Mouse (Mus musculus) lung, embryonic 15.5 days (tissue): ENCODE measurements at regions not wholly inside any gene's neighbourhood (a gene's known extent, or its start where the extent isn't known, plus 50 kb on each side); places are given as distances from the start of the nearest gene placed in this dataset.

ENCODE experiments used
- ATAC-seq: fragments of 200-750 bp; cut with Nextera tagmentation; 2 replicates; pipeline ENCODE4 v1.8.0; 2017; ENCODE audit warnings: moderate number of reproducible peaks, borderline replicate concordance; ENCODE audit not compliant: low FRiP score, low TSS enrichment; ENCODE audit errors: extremely low read depth
- H3K27ac ChIP-seq: fragments of 300-500 bp; sonication (generic); 2 replicates; pipeline ENCODE4 v1.5.1; 2015; ENCODE audit warnings: moderate library complexity, mild to moderate bottlenecking, inconsistent platforms
- H3K27me3 ChIP-seq: fragments of 300-500 bp; sonication (generic); 2 replicates; pipeline ENCODE4 v1.6.1; 2015; ENCODE audit warnings: inconsistent platforms
- H3K36me3 ChIP-seq: fragments of 300-500 bp; sonication (generic); 2 replicates; pipeline ENCODE4 v1.6.1; 2015; ENCODE audit warnings: inconsistent platforms
- H3K4me1 ChIP-seq: fragments of 300-500 bp; sonication (generic); 2 replicates; pipeline ENCODE4 v1.6.1; 2015; ENCODE audit warnings: inconsistent platforms
- H3K4me2 ChIP-seq: fragments of 300-500 bp; sonication (generic); 2 replicates; pipeline ENCODE4 v1.6.1; 2015; ENCODE audit warnings: inconsistent platforms, mild to moderate bottlenecking, moderate library complexity
- H3K4me3 ChIP-seq: fragments of 300-500 bp; sonication (generic); 2 replicates; pipeline ENCODE4 v1.5.1; 2015; ENCODE audit warnings: mild to moderate bottlenecking, inconsistent platforms
- H3K9ac ChIP-seq: fragments of 300-500 bp; sonication (generic); 2 replicates; pipeline ENCODE4 v1.6.1; 2015; ENCODE audit warnings: inconsistent platforms
- H3K9me3 ChIP-seq: fragments of 300-500 bp; sonication (generic); 2 replicates; pipeline ENCODE4 v1.6.1; 2016; ENCODE audit warnings: inconsistent platforms
- WGBS: fragments of 180-500 bp; shearing (Covaris S2); methylation state at CpG from one replicate; pipeline ENCODE4 v1.1.7; 2015; 5-methylcytosine and 5-hydroxymethylcytosine counted together

GRCm38 (mm10) chr15:13366606-13367005 lies 193.1 kb upstream of the Cdh6 start:
- Histone ChIP-seq H3K4me2 (no peak overlapping the region), H3K9ac (no peak overlapping the region), H3K9me3 (no peaks in the 10 kb centered on the region), H3K4me3 (no peak overlapping the region), H3K36me3 (no peaks in the 10 kb centered on the region), H3K27me3 (no peaks in the 10 kb centered on the region), H3K4me1 (no peaks in the 10 kb centered on the region), H3K27ac (no peak overlapping the region)
- no peak for ATAC-seq
- 40% methylated on average over 4 of the region's 4 CpGs for WGBS

DNA sequence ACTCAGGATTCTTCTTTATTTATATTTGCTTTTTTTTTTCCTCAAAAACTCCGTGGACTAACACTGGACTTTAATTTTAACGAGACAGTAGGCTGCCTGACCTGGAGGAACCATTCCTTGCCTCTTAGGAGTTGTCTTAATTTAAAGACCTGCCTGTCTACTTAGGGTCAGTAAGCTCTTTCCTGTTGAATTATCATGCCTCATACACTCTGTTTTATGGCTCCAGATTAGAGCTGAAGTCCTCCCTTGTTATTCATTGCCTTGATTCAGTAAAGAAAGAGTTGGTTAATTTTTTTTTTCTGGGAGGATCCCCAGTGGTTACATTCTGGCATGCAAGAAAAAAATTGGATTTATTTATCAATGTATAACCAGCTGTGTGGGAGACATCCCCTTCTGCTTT lies 187.3 kb upstream of the Cdh6 start:
- Histone ChIP-seq H3K4me2 (no peak overlapping the region), H3K9me3 (no peaks in the 10 kb centered on the region), H3K9ac (no peak overlapping the region), H3K36me3 (no peaks in the 10 kb centered on the region), H3K27ac (no peak overlapping the region), H3K4me3 (no peak overlapping the region), H3K4me1 (no peaks in the 10 kb centered on the region), H3K27me3 (no peaks in the 10 kb centered on the region)
- no peak for ATAC-seq
- 26% methylated on average over 2 of the region's 2 CpGs for WGBS

- no peak for ATAC-seq
- no peaks in the 10 kb centered on the region for H3K27me3 ChIP-seq
- no peaks in the 10 kb centered on the region for H3K4me1 ChIP-seq
- no peaks in the 10 kb centered on the region for H3K36me3 ChIP-seq
- no peak overlapping the region for H3K9ac ChIP-seq
- H3K4me2 ChIP-seq = no peak overlapping the region
- H3K9me3 ChIP-seq = no peaks in the 10 kb centered on the region
- H3K27ac ChIP-seq = no peak overlapping the region
- 32% methylated on average over 1 of the region's 1 CpGs for WGBS
- H3K4me3 ChIP-seq = no peak overlapping the region
Observed at GRCm38 (mm10) chr15:13359026-13359425, 185.6 kb upstream of the Cdh6 start.

- Histone ChIP-seq H3K9me3 (no peaks in the 10 kb centered on the region), H3K36me3 (no peaks in the 10 kb centered on the region), H3K4me1 (no peaks in the 10 kb centered on the region), H3K9ac (no peak overlapping the region), H3K27ac (no peak overlapping the region), H3K4me3 (no peak overlapping the region), H3K27me3 (no peaks in the 10 kb centered on the region), H3K4me2 (no peak overlapping the region)
- WGBS = 62% methylated on average over 3 of the region's 3 CpGs
- no peak for ATAC-seq
Observed at GRCm38 (mm10) chr15:13350321-13350720, 176.8 kb upstream of the Cdh6 start.

DNA sequence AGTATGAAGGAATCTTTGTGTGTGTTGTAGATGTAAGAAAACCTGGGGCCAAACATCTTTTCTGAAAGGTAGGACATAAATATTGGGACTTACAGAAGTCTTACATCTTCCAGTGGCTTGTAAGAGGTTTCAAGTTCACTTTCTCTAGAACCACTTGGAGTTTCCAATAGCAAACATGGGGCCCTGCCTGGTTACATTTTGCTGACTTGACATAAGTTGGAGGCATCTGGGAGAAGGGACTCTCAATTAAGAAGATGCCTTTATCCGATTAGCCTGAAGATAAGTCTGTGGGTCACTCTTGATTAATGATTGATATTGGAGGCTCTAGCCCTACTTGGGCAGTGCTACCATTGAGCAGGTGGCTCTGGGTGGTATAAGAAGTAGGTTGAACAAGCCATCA lies 162.9 kb upstream of the Cdh6 start:
- no peaks in the 10 kb centered on the region for H3K4me1 ChIP-seq
- WGBS = 81% methylated on average over 1 of the region's 1 CpGs
- ATAC-seq = no peak

DNA sequence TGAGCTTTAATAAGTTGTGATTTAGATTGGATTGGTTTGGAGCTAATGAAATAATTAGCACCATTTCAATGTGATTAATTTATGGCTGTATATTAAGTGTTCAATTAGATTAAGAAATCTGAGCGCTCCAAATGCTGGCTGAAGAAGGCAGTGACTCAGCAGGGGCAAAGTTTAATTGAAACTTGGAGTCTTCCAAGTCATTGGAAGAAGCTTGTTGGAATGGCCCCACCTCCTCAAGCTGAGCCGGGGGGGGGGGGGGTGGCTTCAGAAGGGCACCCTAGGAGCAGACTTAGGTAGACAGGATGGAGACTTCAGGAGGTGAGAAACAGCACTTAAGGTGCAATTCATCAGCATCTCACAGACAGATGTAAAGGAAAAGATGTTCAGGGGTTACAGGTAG lies 151.0 kb upstream of the Cdh6 start:
- WGBS = 82% methylated on average over 2 of the region's 2 CpGs
- no peak overlapping the region for H3K9ac ChIP-seq
- no peak overlapping the region for H3K27ac ChIP-seq
- no peaks in the 10 kb centered on the region for H3K27me3 ChIP-seq
- no peak overlapping the region for H3K4me2 ChIP-seq
- no peak for ATAC-seq
- H3K4me3 ChIP-seq = no peak overlapping the region
- H3K36me3 ChIP-seq = no peaks in the 10 kb centered on the region
- H3K9me3 ChIP-seq = no peaks in the 10 kb centered on the region
- no peaks in the 10 kb centered on the region for H3K4me1 ChIP-seq

More for the DNA sequence above, 162.9 kb upstream of the Cdh6 start:
- no peak overlapping the region for H3K4me2 ChIP-seq
- no peak overlapping the region for H3K9ac ChIP-seq
- no peak overlapping the region for H3K27ac ChIP-seq
- no peaks in the 10 kb centered on the region for H3K9me3 ChIP-seq
- no peaks in the 10 kb centered on the region for H3K27me3 ChIP-seq
- no peaks in the 10 kb centered on the region for H3K36me3 ChIP-seq
- H3K4me3 ChIP-seq = no peak overlapping the region

DNA sequence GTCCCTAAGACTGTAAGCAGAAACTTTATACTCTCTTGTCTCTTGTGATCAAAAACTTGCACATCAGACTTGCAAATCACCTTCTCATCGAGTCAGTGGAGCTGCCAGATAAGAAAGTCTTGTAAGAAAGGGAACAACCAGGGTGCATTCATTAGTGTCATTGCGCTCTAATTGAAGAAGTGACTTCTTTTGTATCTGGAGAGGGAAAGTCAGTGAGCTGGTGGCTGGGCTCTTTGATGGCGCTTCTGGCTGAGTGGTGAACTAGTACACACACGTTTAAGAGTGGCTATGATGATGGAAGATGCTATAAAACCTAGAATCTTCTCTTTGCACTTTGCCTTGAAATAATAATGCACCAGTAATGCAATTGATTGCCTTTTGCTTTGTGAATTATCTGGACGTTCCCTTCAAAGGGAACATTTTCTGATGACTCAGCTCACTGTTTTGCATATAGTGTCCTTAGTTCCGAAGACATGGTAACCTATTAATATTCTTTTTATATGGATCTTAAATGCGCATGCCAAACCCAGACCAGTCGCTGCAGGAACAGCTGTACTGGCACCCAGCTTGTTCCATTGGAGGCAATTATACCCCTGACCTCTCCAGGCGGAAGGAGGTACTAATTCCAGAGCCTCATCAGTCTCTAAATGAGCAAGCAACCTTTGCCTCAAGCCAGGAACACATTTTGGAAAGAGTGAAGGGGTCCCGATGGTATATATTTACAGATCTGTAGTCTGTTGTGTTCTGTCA lies 147.3 kb upstream of the Cdh6 start:
- ATAC-seq = no peak
- Histone ChIP-seq H3K9me3 (no peaks in the 10 kb centered on the region), H3K36me3 (no peaks in the 10 kb centered on the region), H3K4me3 (no peak overlapping the region), H3K9ac (no peak overlapping the region), H3K27ac (no peak overlapping the region), H3K4me1 (no peaks in the 10 kb centered on the region), H3K27me3 (no peaks in the 10 kb centered on the region), H3K4me2 (no peak overlapping the region)
- WGBS = 72% methylated on average over 10 of the region's 10 CpGs

GRCm38 (mm10) chr15:13304562-13304961 lies 131.1 kb upstream of the Cdh6 start:
- no peaks in the 10 kb centered on the region for H3K4me1 ChIP-seq
- H3K27ac ChIP-seq = no peak overlapping the region
- H3K9me3 ChIP-seq = no peaks in the 10 kb centered on the region
- no peak overlapping the region for H3K4me3 ChIP-seq
- H3K36me3 ChIP-seq = no peaks in the 10 kb centered on the region
- WGBS = 73% methylated on average over 6 of the region's 6 CpGs
- H3K27me3 ChIP-seq = no peaks in the 10 kb centered on the region
- H3K4me2 ChIP-seq = no peak overlapping the region
- no peak overlapping the region for H3K9ac ChIP-seq
- no peak for ATAC-seq

DNA sequence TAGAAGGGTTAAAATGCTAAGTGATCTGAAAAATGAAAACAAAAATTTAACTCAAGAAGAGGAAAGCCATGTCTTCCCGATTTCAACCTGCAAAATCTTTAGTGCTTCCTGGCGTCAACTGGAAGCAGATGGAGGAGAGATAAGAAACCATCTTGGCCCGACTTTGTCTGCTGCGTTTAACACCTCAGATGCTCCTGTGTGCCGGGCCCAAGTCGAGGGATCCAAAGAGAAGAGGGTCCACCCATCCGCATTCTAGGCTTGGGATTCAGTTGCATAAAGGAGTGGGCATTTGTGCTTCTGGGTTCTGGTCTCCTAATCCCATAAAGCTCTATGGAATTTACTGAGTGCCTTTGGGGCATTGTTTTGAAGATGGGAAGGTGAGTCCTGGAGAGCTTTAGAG lies 130.0 kb upstream of the Cdh6 start:
- Histone ChIP-seq H3K9me3 (no peaks in the 10 kb centered on the region), H3K4me3 (no peak overlapping the region), H3K9ac (no peak overlapping the region), H3K27ac (no peak overlapping the region), H3K36me3 (no peaks in the 10 kb centered on the region), H3K27me3 (no peaks in the 10 kb centered on the region), H3K4me2 (no peak overlapping the region), H3K4me1 (no peaks in the 10 kb centered on the region)
- 69% methylated on average over 7 of the region's 7 CpGs for WGBS
- no peak for ATAC-seq

GRCm38 (mm10) chr15:13302672-13303071 lies 129.2 kb upstream of the Cdh6 start:
- H3K36me3 ChIP-seq = no peaks in the 10 kb centered on the region
- no peaks in the 10 kb centered on the region for H3K4me1 ChIP-seq
- no peak for ATAC-seq
- no peaks in the 10 kb centered on the region for H3K27me3 ChIP-seq
- H3K9me3 ChIP-seq = no peaks in the 10 kb centered on the region
- no peak overlapping the region for H3K4me3 ChIP-seq
- H3K9ac ChIP-seq = no peak overlapping the region
- no peak overlapping the region for H3K4me2 ChIP-seq
- no peak overlapping the region for H3K27ac ChIP-seq
- 74% methylated on average over 6 of the region's 6 CpGs for whole genome bisulfite sequencing

DNA sequence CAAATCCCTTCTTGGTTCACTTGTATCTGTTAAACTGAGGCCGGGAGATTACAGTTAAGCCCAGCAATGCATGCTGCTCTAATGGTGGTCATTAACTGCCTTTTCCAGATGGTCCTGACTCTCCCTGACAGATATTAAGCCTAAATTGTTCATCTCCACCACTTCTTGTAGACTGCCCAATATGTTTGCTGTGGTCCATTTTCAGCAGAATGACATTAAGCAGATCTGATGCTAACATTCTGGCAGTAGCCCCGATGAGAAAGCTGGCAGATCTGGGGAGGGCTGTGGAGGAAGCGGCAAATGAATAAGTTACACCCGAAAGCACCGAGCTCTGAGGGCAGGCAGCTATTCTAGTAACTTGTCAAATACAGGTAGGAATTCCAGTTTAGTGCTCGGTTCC lies 123.5 kb upstream of the Cdh6 start:
- no peaks in the 10 kb centered on the region for H3K4me1 ChIP-seq
- H3K36me3 ChIP-seq = no peaks in the 10 kb centered on the region
- H3K9ac ChIP-seq = no peak overlapping the region
- no peaks in the 10 kb centered on the region for H3K27me3 ChIP-seq
- no peak overlapping the region for H3K27ac ChIP-seq
- no peaks in the 10 kb centered on the region for H3K9me3 ChIP-seq
- no peak for ATAC-seq
- H3K4me2 ChIP-seq = no peak overlapping the region
- WGBS = 67% methylated on average over 6 of the region's 6 CpGs
- no peak overlapping the region for H3K4me3 ChIP-seq

DNA sequence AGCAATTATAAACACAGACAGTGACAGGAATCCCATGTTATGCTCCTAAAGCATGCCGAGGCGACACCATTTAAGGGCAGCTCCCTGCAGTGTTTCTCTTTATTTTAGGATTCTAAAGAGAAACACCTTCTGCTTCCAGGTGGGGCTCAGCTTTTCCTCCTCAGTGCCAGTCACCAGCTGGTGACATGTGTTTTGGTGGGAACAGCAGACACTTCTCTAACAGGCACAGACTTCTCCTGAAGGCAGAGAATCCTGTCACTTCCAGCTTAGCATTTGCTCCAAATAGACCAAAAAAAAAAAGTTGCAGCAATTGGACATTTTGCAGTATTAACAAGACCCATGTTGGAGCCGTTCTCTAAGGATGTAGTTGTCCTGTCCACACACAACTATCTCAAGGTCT lies 115.6 kb upstream of the Cdh6 start:
- no peak overlapping the region for H3K9ac ChIP-seq
- H3K27ac ChIP-seq = no peak overlapping the region
- H3K27me3 ChIP-seq = no peaks in the 10 kb centered on the region
- no peaks in the 10 kb centered on the region for H3K9me3 ChIP-seq
- H3K4me1 ChIP-seq = no peaks in the 10 kb centered on the region
- no peak overlapping the region for H3K4me2 ChIP-seq
- H3K4me3 ChIP-seq = no peak overlapping the region
- WGBS = 67% methylated on average over 3 of the region's 3 CpGs
- H3K36me3 ChIP-seq = no peaks in the 10 kb centered on the region
- ATAC-seq = no peak

DNA sequence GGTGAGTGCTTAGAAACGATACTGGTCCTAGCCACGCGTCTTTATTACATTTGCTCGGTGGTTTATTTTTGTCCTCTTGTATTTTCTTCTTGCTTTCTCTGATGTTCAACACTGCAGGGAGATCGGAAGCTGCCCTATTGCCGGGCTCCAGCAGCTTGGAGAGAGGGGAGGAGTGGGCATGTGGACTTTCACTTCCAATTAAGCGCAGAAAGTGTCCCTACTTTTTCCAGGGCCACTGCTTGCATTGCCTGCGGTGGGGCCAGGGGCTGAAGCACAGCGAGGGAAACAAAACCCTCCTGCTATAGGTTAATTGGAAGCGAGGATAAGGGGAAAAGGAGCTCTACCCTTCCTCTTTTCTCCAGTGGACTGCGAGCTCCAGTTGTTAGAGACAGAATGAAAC lies 114.4 kb upstream of the Cdh6 start:
- 68% methylated on average over 11 of the region's 11 CpGs for WGBS
- Histone ChIP-seq H3K4me2 (no peak overlapping the region), H3K27ac (no peak overlapping the region), H3K27me3 (no peaks in the 10 kb centered on the region), H3K4me1 (no peaks in the 10 kb centered on the region), H3K36me3 (no peaks in the 10 kb centered on the region), H3K9me3 (no peaks in the 10 kb centered on the region), H3K4me3 (no peak overlapping the region), H3K9ac (no peak overlapping the region)
- no peak for ATAC-seq
